Mouse (Mus musculus): ENCODE results near the gene Rabep2. TPM values are rescaled to one million over a fixed set of nuclear protein-coding genes. Genes with fewer than 3 reads are reported as not detected.

Rabep2 gene
- polyA plus RNA-seq, 1 experiment from 2014 or later, result 20.2 TPM

GRCm38 (mm10) chr7:126464121-126464520, 35.6 kb downstream of the Rabep2 start:
- Histone ChIP-seq H3K9me3 (ENCODE audit: control insufficient read depth, low read length) (no peaks in the 10 kb centered on the region), H3K27ac (ENCODE audit: low read depth, low read length) (no peak overlapping the region), H3K36me3 (ENCODE audit: control insufficient read depth, insufficient read depth, low read length) (peaks cover 6% of the 10 kb centered on the region; the same call in 1 of the 2 replicates), H3K4me1 (replicated peaks; ENCODE audit: control insufficient read depth, insufficient read depth, low read length) (no peaks in the 10 kb centered on the region), H3K4me3 (ENCODE audit: low read depth, low read length) (no peak overlapping the region), H3K9ac (ENCODE audit: low read depth, low read length) (no peak overlapping the region), H3K4me2 (replicated peaks; ENCODE audit: low read depth, low read length) (no peak overlapping the region), H3K27me3 (ENCODE audit: control insufficient read depth, insufficient read depth, low read length) (no peaks in the 10 kb centered on the region)
- WGBS, result 50% methylated on average over 4 of the region's 4 CpGs
- DNase-seq (ENCODE audit: low spot score) (no peak), ATAC-seq (ENCODE audit: low FRiP score) (no peak)

GRCm38 (mm10) chr7:126464836-126465235, 36.3 kb downstream of the Rabep2 start:
- no peak overlapping the region for H3K9ac ChIP-seq (ENCODE audit: low read depth, low read length)
- no peaks in the 10 kb centered on the region for H3K9me3 ChIP-seq (ENCODE audit: control insufficient read depth, low read length)
- no peak overlapping the region for H3K27ac ChIP-seq (ENCODE audit: low read depth, low read length)
- no peaks in the 10 kb centered on the region for H3K4me1 ChIP-seq (replicated peaks; ENCODE audit: control insufficient read depth, insufficient read depth, low read length)
- 42% methylated on average over 5 of the region's 5 CpGs for WGBS
- H3K36me3 ChIP-seq (ENCODE audit: control insufficient read depth, insufficient read depth, low read length), result peaks cover 6% of the 10 kb centered on the region; the same call in 1 of the 2 replicates
- no peak for ATAC-seq (ENCODE audit: low FRiP score)
- no peak overlapping the region for H3K4me3 ChIP-seq (ENCODE audit: low read depth, low read length)
- H3K4me2 ChIP-seq (replicated peaks; ENCODE audit: low read depth, low read length), result no peak overlapping the region
- DNase-seq (ENCODE audit: low spot score), result no peak
- H3K27me3 ChIP-seq (ENCODE audit: control insufficient read depth, insufficient read depth, low read length), result no peaks in the 10 kb centered on the region

GRCm38 (mm10) chr7:126465246-126466030, 36.9 kb downstream of the Rabep2 start:
- ATAC-seq (ENCODE audit: low FRiP score), result no peak
- H3K4me1 ChIP-seq (replicated peaks; ENCODE audit: control insufficient read depth, insufficient read depth, low read length), result no peaks in the 10 kb centered on the region
- no peaks in the 10 kb centered on the region for H3K27me3 ChIP-seq (ENCODE audit: control insufficient read depth, insufficient read depth, low read length)
- DNase-seq (ENCODE audit: low spot score), result no peak
- H3K9me3 ChIP-seq (ENCODE audit: control insufficient read depth, low read length), result no peaks in the 10 kb centered on the region
- no peak overlapping the region for H3K27ac ChIP-seq (ENCODE audit: low read depth, low read length)
- H3K36me3 ChIP-seq (ENCODE audit: control insufficient read depth, insufficient read depth, low read length), result peaks cover 6% of the 10 kb centered on the region; the same call in 1 of the 2 replicates
- no peak overlapping the region for H3K9ac ChIP-seq (ENCODE audit: low read depth, low read length)
- no peak overlapping the region for H3K4me3 ChIP-seq (ENCODE audit: low read depth, low read length)
- no peak overlapping the region for H3K4me2 ChIP-seq (replicated peaks; ENCODE audit: low read depth, low read length)
- WGBS, result 61% methylated on average over 7 of the region's 7 CpGs

- DNase-seq (ENCODE audit: low spot score) (no peak), ATAC-seq (ENCODE audit: low FRiP score) (no peak)
- H3K9me3 ChIP-seq (ENCODE audit: control insufficient read depth, low read length), result no peaks in the 10 kb centered on the region
- peaks cover 6% of the 10 kb centered on the region; the same call in 1 of the 2 replicates for H3K36me3 ChIP-seq (ENCODE audit: control insufficient read depth, insufficient read depth, low read length)
- H3K4me1 ChIP-seq (replicated peaks; ENCODE audit: control insufficient read depth, insufficient read depth, low read length), result no peaks in the 10 kb centered on the region
- H3K27me3 ChIP-seq (ENCODE audit: control insufficient read depth, insufficient read depth, low read length), result no peaks in the 10 kb centered on the region
- WGBS, result 72% methylated on average over 9 of the region's 9 CpGs
- H3K9ac ChIP-seq (ENCODE audit: low read depth, low read length), result no peak overlapping the region
- H3K27ac ChIP-seq (ENCODE audit: low read depth, low read length), result no peak overlapping the region
- H3K4me3 ChIP-seq (ENCODE audit: low read depth, low read length), result no peak overlapping the region
- H3K4me2 ChIP-seq (replicated peaks; ENCODE audit: low read depth, low read length), result no peak overlapping the region
Measured at GRCm38 (mm10) chr7:126466116-126466515, 37.6 kb downstream of the Rabep2 start.

GRCm38 (mm10) chr7:126466707-126467106, 38.1 kb downstream of the Rabep2 start:
- Histone ChIP-seq H3K27ac (ENCODE audit: low read depth, low read length) (no peak overlapping the region), H3K4me3 (ENCODE audit: low read depth, low read length) (no peak overlapping the region), H3K9ac (ENCODE audit: low read depth, low read length) (no peak overlapping the region), H3K36me3 (ENCODE audit: control insufficient read depth, insufficient read depth, low read length) (peaks cover 8% of the 10 kb centered on the region), H3K4me2 (replicated peaks; ENCODE audit: low read depth, low read length) (no peak overlapping the region), H3K27me3 (ENCODE audit: control insufficient read depth, insufficient read depth, low read length) (no peaks in the 10 kb centered on the region), H3K4me1 (replicated peaks; ENCODE audit: control insufficient read depth, insufficient read depth, low read length) (no peaks in the 10 kb centered on the region), H3K9me3 (ENCODE audit: control insufficient read depth, low read length) (no peaks in the 10 kb centered on the region)
- no peak for DNase-seq (ENCODE audit: low spot score)
- WGBS, result 92% methylated on average over 5 of the region's 5 CpGs
- ATAC-seq (ENCODE audit: low FRiP score), result no peak

GRCm38 (mm10) chr7:126467271-126467670, 38.7 kb downstream of the Rabep2 start:
- H3K27me3 ChIP-seq (ENCODE audit: control insufficient read depth, insufficient read depth, low read length), result no peaks in the 10 kb centered on the region
- no peak for ATAC-seq (ENCODE audit: low FRiP score)
- no peak overlapping the region for H3K27ac ChIP-seq (ENCODE audit: low read depth, low read length)
- H3K4me3 ChIP-seq (ENCODE audit: low read depth, low read length), result no peak overlapping the region
- H3K36me3 ChIP-seq (ENCODE audit: control insufficient read depth, insufficient read depth, low read length), result peaks cover 12% of the 10 kb centered on the region
- peak; percentile 51 for DNase-seq (ENCODE audit: low spot score)
- no peaks in the 10 kb centered on the region for H3K9me3 ChIP-seq (ENCODE audit: control insufficient read depth, low read length)
- 72% methylated on average over 5 of the region's 5 CpGs for WGBS
- H3K9ac ChIP-seq (ENCODE audit: low read depth, low read length), result no peak overlapping the region
- no peak overlapping the region for H3K4me2 ChIP-seq (replicated peaks; ENCODE audit: low read depth, low read length)
- H3K4me1 ChIP-seq (replicated peaks; ENCODE audit: control insufficient read depth, insufficient read depth, low read length), result no peaks in the 10 kb centered on the region

- 93% methylated on average over 18 of the region's 18 CpGs for WGBS
- no peaks in the 10 kb centered on the region for H3K27me3 ChIP-seq (ENCODE audit: control insufficient read depth, insufficient read depth, low read length)
- no peak for ATAC-seq (ENCODE audit: low FRiP score)
- H3K4me3 ChIP-seq (ENCODE audit: low read depth, low read length), result no peak overlapping the region
- DNase-seq (ENCODE audit: low spot score), result no peak
- H3K36me3 ChIP-seq (ENCODE audit: control insufficient read depth, insufficient read depth, low read length), result peaks cover 12% of the 10 kb centered on the region
- no peaks in the 10 kb centered on the region for H3K4me1 ChIP-seq (replicated peaks; ENCODE audit: control insufficient read depth, insufficient read depth, low read length)
- no peak overlapping the region for H3K27ac ChIP-seq (ENCODE audit: low read depth, low read length)
- H3K9me3 ChIP-seq (ENCODE audit: control insufficient read depth, low read length), result no peaks in the 10 kb centered on the region
- H3K4me2 ChIP-seq (replicated peaks; ENCODE audit: low read depth, low read length), result no peak overlapping the region
- H3K9ac ChIP-seq (ENCODE audit: low read depth, low read length), result no peak overlapping the region
Measured at GRCm38 (mm10) chr7:126467834-126468627, 39.5 kb downstream of the Rabep2 start.

- no peak overlapping the region for H3K4me3 ChIP-seq (ENCODE audit: low read depth, low read length)
- H3K9ac ChIP-seq (ENCODE audit: low read depth, low read length), result no peak overlapping the region
- DNase-seq (ENCODE audit: low spot score) (no peak), ATAC-seq (ENCODE audit: low FRiP score) (no peak)
- H3K27ac ChIP-seq (ENCODE audit: low read depth, low read length), result no peak overlapping the region
- H3K9me3 ChIP-seq (ENCODE audit: control insufficient read depth, low read length), result no peaks in the 10 kb centered on the region
- no peaks in the 10 kb centered on the region; the same call in 1 of the 2 replicates for H3K4me1 ChIP-seq (replicated peaks; ENCODE audit: control insufficient read depth, insufficient read depth, low read length)
- whole genome bisulfite sequencing, result 90% methylated on average over 6 of the region's 6 CpGs
- no peak overlapping the region for H3K4me2 ChIP-seq (replicated peaks; ENCODE audit: low read depth, low read length)
- H3K36me3 ChIP-seq (ENCODE audit: control insufficient read depth, insufficient read depth, low read length), result peaks cover 12% of the 10 kb centered on the region
- no peaks in the 10 kb centered on the region for H3K27me3 ChIP-seq (ENCODE audit: control insufficient read depth, insufficient read depth, low read length)
Measured at GRCm38 (mm10) chr7:126470077-126470476, 41.5 kb downstream of the Rabep2 start.

Measured in hindbrain, embryonic 11.5 days (tissue).